Mouse (Mus musculus) telencephalon, adult 2 months (tissue): ENCODE measurements around the gene Smpdl3b.

ENCODE experiments used
- DNase-seq: peaks from one replicate; pipeline ENCODE4 v3.0.0-alpha.2; 2011; ENCODE audit warnings: low read depth, low spot score

Smpdl3b gene

GRCm38 (mm10) chr4:132734766-132735165, 22.3 kb downstream of the Smpdl3b start:
- DNase-seq = no peak

DNA sequence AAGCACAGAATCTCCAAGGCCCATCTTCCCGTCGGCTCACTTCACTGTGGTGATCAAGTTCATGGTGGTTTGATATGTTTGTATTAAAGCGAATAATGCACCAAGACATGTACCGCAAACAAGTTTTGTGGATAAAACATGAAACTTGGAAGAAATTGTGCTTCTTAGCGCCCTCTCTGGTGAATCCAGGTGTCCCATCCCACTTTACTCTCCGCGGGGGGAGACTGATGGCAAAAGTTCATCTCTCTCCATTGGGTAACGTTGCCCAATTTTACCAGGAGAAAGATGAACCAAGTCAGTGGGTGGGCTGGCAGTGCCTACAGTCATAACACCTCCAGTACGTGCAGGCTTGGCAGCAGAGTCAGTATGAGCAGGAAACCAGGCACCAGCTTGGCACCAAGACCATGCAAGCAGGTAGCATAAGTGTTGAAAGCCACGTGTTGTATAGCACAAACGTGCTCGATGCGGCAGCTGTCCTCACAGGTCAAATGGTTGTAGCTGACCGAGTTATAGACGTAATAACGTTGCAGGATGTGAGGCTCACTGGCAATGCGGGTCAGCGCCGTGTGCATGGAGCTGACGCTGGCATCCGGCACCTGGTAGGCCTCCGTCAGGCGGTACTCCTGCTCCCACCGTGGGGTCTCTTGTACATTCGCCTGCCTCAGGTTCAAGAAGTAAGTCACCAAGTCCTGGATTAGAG, 23.8 kb downstream of the Smpdl3b start:
- no peak for DNase-seq

GRCm38 (mm10) chr4:132732148-132732684, 24.8 kb downstream of the Smpdl3b start, which contains the start of gene Xkr8:
TSS of gene Xkr8 (minus strand) at chr4:132732546.
- no peak for DNase-seq

DNA sequence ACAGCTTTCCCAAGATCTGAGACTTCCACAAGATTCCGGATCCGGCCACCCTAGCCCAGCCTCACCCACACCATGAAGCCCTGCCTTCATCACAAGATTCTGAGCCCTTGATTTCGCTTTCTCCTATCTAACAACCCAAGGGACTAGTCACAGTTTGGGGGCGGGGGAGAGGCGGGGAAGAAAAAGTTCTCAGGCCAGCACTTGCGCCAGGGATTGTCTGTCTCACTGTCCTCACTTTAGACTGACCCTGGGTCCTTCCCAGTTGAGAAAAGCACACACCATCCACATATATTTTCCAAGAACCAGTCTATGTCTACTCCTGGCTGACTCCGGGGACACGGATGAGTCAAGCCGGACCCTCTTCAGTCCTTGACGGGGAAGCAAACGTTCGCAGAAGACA, 25.4 kb downstream of the Smpdl3b start:
- no peak for DNase-seq

- DNase-seq = no peak
These were observed 28.8 kb downstream of the Smpdl3b start for GRCm38 (mm10) chr4:132728233-132728632.

DNA sequence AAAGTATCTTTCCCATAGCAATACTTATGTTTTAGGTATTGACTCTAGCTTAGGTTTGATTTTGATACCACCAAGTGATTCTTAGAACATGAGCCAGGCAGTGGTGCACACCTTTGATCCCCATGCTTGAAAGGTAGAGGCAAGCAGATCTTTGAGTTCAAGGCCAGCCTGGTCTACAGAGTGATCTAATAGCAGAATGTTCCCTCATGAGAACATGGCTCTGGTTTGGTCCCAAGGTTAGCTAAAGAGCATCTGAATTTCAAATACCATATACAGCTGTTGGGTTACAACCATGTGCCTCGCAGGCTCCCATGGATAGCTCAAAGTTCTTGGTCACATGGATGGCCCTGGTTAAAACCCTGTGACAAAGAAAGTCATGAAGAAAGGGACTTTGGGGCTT, 38.8 kb downstream of the Smpdl3b start:
- no peak for DNase-seq

GRCm38 (mm10) chr4:132713181-132713580, 43.9 kb downstream of the Smpdl3b start:
- DNase-seq = no peak

- DNase-seq = no peak
These were observed 50.2 kb downstream of the Smpdl3b start for GRCm38 (mm10) chr4:132706885-132707284.

GRCm38 (mm10) chr4:132702076-132702475, 55.0 kb downstream of the Smpdl3b start:
- DNase-seq = no peak

- no peak for DNase-seq
These were observed 63.7 kb downstream of the Smpdl3b start for GRCm38 (mm10) chr4:132693366-132693765.

DNA sequence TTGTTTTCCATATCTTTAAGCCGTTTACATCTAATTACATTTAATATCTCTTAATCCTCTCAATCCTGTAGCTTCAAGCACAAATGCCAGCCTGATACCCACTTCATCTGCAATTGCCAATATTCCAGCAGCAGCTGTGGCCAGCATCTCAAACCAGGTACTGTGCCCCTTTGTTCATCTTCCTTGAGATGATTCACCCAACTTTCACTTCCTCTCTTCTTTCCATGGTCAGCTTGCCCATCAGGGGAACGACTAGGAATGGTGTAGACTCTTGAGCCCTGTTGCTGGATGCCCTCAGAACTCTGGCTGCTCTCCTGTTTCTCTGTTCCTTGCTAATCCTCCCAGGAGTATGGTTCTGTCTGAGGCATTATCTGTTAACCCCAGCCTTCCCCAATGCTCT, 67.4 kb downstream of the Smpdl3b start:
- DNase-seq = no peak
